Mouse (Mus musculus) bone marrow, adult 2 months (tissue): ENCODE data around the gene Cavin3. TPM values are rescaled to one million over a fixed set of nuclear protein-coding genes. Genes with fewer than 3 reads are reported as not detected.
"Not testable (repeated sequence)": the region's sequence is repeated elsewhere in the genome, so short reads cannot be mapped to it uniquely, and the experiment has no call there.

Source experiments
- H3K27ac ChIP-seq: fragments of 200-500 bp; 2 replicates; pipeline ENCODE4 v1.5.1; 2012; ENCODE audit warnings: low read depth, mild to moderate bottlenecking, control low read depth, inconsistent platforms, low read length; ENCODE audit not compliant: control insufficient read depth, poor library complexity, insufficient read depth
- H3K4me1 ChIP-seq: fragments of 200-500 bp; 2 replicates; pipeline ENCODE4 v1.6.1; 2011; ENCODE audit warnings: low read length; ENCODE audit not compliant: control insufficient read depth, insufficient read depth
- H3K4me3 ChIP-seq: fragments of 200-500 bp; replicated peaks from 2 replicates; pipeline ENCODE3; 2011; ENCODE audit warnings: mild to moderate bottlenecking, low read depth, low read length, control low read depth; ENCODE audit not compliant: control insufficient read depth
- CTCF ChIP-seq: fragments of 200-500 bp; IDR thresholded peaks from 2 replicates; pipeline ENCODE4 v1.5.1; 2011; ENCODE audit warnings: low read length, control low read depth; ENCODE audit not compliant: control insufficient read depth, insufficient read depth
- POLR2A ChIP-seq: fragments of 200-500 bp; IDR thresholded peaks from 2 replicates; pipeline ENCODE4 v1.6.1; 2011; ENCODE audit warnings: low read depth, mild to moderate bottlenecking, control low read depth, low read length, borderline replicate concordance; ENCODE audit not compliant: control insufficient read depth
- WGBS: fragments of 180-500 bp; shearing (Covaris S2); methylation state at CpG from one replicate; pipeline ENCODE4 v1.1.7; 2018; 5-methylcytosine and 5-hydroxymethylcytosine counted together
- polyA plus RNA-seq: library from polyadenylated mRNA; stranded (reverse); fragments of >200 nt; gene quantifications from 2 replicates; pipeline ENCODE4 v1.2.4, GENCODE M21; 2011; ENCODE audit warnings: low replicate concordance; ENCODE audit not compliant: missing spikeins, insufficient read depth, insufficient read length

Gene Cavin3
- polyA plus RNA-seq, 1 experiment, result 7.6 TPM

DNA sequence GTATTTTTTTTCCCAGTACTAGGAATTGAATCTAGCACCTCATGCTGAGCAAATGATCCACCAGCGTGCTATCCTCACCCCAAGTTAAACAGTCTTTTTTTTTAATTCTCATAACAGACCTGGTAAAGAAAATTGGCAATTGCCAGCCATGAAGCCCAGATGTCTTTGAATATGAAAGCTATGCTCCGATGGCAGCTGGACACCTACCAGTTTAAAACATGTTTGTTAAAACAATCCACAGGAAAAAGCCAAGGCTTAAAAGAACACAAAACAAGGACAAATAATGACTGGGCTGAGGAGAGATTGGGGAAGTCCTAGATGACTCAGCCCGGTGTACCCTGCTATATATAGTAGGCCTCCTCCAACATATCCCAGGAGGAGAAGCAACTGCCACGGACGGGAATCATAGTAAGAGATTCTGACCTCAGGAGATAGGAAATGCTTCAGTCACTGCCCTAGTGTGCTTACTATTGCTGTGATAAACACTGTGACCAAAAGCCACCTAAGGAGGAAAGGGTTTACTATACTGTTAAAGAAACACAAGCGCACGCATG is 6.6 kb downstream of the Cavin3 start:
- WGBS, result 49% methylated on average over 7 of the region's 7 CpGs
- H3K4me3 ChIP-seq, result no peak overlapping the region

DNA sequence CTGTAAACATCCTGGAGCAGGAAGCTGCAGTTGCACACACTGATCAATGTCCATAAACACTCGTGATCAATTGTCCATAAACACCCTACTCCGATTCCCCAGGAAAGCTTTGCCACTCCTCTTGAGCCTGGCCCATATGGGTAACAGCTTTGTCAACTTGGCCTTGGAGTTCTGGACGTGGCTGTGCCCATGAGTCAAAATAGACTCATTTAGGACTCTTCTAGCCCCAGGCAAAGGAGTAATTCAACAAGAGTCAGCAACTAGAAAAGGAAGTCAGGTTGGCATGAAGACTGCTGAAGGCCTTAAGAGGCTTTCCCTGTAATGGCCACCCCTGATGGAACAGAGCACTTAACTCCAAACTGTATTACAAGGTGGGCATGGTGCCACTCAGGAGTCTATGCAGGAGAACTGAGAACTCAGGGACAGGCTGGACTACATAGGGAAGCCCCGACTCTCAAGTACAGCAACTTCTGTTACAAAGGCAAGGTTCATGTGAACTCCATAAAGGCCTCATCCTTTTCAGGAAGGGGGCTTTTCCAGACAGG is 7.3 kb downstream of the Cavin3 start:
- Histone ChIP-seq H3K4me1 (no peaks in the 10 kb centered on the region), H3K27ac (no peak overlapping the region), H3K4me3 (no peak overlapping the region)
- TF ChIP-seq POLR2A, result no peak
- TF ChIP-seq CTCF, result no peak
- WGBS, result 75% methylated on average over 4 of the region's 4 CpGs

More for the DNA sequence above, 6.6 kb downstream of the Cavin3 start:
- Histone ChIP-seq H3K27ac (no peak overlapping the region), H3K4me1 (no peaks in the 10 kb centered on the region)
- TF ChIP-seq POLR2A, result no peak
- TF ChIP-seq CTCF, result no peak

DNA sequence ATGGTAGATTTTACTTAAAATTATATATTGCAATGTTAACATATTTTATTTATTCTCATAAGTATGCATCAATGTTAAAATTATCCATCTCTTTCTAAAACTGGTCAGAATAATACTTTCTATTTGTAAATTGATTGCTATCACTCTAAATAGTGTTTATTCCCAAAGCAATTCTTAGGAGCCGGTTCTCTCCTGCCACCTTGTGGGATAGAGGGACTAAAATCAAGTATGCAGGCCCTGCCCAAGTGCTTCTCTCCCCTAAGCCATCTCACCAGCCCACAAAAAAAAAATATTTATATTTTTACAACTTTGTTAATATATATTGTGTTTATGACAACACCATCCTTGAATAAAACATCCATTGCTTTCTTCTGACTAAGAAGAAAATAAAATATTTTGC is 9.5 kb downstream of the Cavin3 start:
- WGBS, result 79% methylated on average over 1 of the region's 1 CpGs
- no peaks in the 10 kb centered on the region for H3K4me1 ChIP-seq
- no peak overlapping the region for H3K27ac ChIP-seq
- TF ChIP-seq POLR2A (no peak), CTCF (no peak)
- H3K4me3 ChIP-seq, result no peak overlapping the region

DNA sequence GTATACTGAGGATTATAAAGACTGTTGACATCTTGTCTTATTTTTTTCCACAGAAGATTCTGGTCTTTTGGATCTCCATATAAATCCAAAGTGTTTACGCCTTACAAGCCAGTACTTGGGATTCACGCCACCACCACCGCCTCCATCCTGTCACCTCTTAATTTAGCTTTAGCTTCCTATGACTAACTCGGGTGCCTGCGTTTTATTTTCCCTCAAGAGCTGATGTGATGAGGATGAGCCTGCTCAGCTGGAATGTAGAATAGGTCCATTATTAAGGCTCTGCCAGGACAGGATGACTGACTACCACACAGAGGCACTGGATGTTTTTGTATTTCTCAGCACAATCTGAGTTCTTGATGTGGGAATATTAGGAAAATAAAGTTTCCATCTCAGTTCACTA is 16.6 kb downstream of the Cavin3 start:
- not testable (repeated sequence) for H3K4me1 ChIP-seq, H3K27ac ChIP-seq, H3K4me3 ChIP-seq
- WGBS, result 82% methylated on average over 5 of the region's 5 CpGs

DNA sequence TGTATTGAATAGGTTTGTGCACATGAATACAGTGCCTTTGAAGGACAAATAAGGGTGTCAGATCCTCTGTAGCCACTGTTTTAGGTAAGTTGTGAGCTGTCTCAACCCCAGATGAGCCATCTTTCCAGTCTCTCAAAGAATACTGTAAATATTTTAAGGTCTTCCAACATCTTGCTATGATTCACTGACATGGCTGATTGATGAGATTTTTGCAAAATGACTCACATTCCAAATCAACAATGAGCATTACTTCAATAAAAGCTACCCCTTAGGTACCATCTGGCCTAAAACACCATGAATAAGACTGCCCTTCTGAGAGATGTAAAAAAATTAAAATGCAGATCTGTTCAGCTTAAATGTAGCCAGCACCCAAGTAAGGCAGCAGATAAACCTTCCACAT is 23.6 kb downstream of the Cavin3 start:
- TF ChIP-seq CTCF, result no peak
- TF ChIP-seq POLR2A, result no peak
- no peak overlapping the region for H3K27ac ChIP-seq
- H3K4me1 ChIP-seq, result no peaks in the 10 kb centered on the region
- no peak overlapping the region for H3K4me3 ChIP-seq

DNA sequence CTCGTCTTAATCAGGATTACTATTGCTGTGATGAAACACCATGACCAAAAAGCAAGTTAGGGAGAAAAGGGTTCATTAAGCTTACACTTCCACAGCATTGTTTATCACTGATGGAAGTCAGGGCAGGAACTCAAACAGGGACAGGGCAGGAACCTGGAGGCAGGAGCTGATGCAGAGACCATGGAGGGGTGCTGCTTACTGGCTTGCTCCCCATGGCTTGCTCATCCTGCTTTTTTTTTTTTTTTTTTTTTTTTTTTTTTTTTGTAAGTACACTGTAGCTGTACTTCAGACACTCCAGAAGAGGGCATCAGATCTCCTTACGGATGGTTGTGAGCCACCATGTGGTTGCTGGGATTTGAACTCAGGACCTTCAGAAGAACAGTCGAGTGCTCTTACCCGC is 28.8 kb downstream of the Cavin3 start:
- not testable (repeated sequence) for H3K4me3 ChIP-seq, H3K27ac ChIP-seq, H3K4me1 ChIP-seq
- 76% methylated on average over 4 of the region's 4 CpGs for WGBS

DNA sequence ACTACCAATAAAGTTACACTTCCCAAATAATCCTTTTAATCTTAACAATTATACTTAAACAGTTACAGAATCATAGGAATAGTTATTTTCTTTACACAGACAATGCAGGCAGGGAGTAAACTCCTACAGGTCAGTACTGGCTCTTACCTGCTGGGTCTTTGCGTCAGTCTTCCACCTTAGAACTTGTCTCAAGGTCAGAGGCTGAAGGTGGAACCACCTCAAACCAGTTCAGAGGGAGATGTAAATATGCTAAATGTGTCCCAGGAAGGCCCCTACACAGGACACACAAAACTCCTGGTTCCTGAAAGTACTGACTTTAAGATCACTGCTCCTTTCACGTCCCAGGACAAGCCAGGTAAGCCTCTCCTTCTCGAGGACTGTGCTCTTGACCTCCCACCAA is 37.0 kb downstream of the Cavin3 start:
- Histone ChIP-seq H3K4me1 (no peaks in the 10 kb centered on the region), H3K4me3 (no peak overlapping the region), H3K27ac (no peak overlapping the region)
- no peak for TF ChIP-seq POLR2A
- TF ChIP-seq CTCF, result no peak
- 64% methylated on average over 3 of the region's 3 CpGs for WGBS

DNA sequence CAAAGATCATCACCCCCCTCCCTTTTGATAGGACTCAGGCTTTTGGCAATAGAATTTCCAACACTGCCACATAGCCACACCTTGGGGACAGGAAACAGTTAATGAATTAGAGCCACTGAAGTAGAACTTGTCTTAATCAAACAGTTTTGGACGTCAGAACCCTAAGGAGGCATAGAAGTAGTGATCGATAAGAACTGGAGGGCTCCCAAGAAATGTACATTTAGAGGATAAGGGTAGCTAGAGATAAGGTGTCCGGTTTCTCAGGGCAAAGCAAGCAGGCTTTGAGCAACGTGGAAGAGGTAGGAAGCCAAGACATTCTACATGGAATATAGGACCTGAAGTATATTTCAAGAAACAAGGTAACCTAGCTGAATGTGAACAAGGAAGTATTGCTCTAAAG is 40.7 kb downstream of the Cavin3 start:
- WGBS, result 59% methylated on average over 4 of the region's 4 CpGs
- H3K27ac ChIP-seq, result no peak overlapping the region
- H3K4me1 ChIP-seq, result no peaks in the 10 kb centered on the region
- H3K4me3 ChIP-seq, result no peak overlapping the region
- TF ChIP-seq CTCF (no peak), POLR2A (no peak)

DNA sequence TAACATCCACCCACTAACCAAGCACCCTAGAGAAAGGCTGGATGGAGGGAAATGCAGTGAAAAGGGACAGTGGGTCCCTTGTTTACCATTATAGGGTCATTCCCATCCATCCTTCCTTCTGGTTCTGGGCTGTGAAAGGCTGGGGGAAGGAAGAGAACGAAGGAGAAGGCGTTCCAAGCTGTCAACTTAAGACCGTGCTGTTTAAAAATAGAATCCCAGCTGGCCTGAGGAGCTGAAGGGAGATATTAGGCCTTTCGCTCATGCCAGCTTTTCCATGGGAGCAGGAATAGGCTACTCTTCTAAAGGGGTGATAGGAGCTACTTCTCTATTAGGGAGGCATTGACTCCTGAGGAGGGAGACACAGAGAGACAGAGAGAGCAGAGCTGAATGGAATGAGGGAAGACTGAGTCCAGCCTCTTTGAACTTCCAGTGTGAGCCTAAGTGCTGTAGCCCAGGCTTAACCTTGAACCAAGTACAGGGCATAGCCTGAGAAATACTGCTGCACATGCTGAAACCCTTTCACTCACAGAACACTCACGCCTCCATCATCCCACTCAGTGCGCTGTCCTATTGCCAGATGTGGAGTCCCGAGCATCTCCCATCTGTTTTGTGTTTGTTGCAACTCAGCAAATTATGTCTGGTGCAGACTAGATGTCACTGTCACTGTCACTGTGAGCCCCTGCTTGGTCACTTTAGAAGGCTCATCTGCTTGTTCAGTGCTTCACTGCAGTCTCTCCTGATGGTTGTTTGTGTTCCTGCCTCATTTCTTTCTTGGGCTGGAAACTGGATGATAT is 43.9 kb downstream of the Cavin3 start:
- no peak overlapping the region for H3K27ac ChIP-seq
- H3K4me3 ChIP-seq, result no peak overlapping the region
- WGBS, result 76% methylated on average over 7 of the region's 7 CpGs
- no peaks in the 10 kb centered on the region for H3K4me1 ChIP-seq
- no peak for TF ChIP-seq POLR2A
- TF ChIP-seq CTCF, result no peak
